Mouse (Mus musculus): ENCODE data around the gene Col1a2.

GRCm38 (mm10) chr6:4465320-4465719 lies 39.3 kb upstream of the Col1a2 start:
- no peak for TF ChIP-seq CTCF (IDR thresholded peaks at IDR 0.05; ENCODE audit: borderline replicate concordance, insufficient read depth, low read depth, low read length)
- no peak for TF ChIP-seq POLR2A (IDR thresholded peaks at IDR 0.05; ENCODE audit: borderline replicate concordance, insufficient read depth, low read length)
